23 mouse cellular contexts compared by ENCODE assay signal in the genomic region with DNA sequence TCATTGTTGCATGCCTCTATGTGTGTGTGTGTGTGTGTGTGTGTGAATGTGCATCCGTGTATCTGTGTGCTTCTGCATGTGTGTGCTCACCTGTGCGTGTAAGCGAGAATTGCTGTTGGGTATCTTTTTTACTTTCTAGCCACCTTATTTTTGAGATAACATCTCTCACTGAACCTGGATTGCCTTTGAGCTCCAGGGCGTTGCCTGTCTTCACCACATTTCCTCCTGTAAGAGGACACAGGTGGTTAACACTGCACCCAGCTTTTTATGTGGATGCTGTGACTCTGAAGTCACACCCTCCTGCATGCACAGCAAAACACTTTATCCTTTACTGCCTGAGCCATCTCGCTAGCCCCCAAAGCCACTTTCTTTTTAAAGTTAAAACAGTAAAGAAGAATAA.
A peak's percentile ranks its signal among the peaks of the same experiment; 100 is the strongest.
DNase-seq lines count a peak whose midpoint lies in the region; ATAC-seq and TF ChIP-seq lines count a peak whose summit lies in the region.
"Had no signal": no experiment of that assay in that cellular context is flagged by ENCODE, and none has a peak within 500 bp of the region (broad histone marks: within the 10 kb centered on the region; RNA-seq: fewer than 3 reads in every experiment).

No protein-coding gene starts in this region.

- no peaks in the 10 kb centered on the region for H3K9me3 ChIP-seq in limb, embryonic 12.5 days
- H3K9me3 ChIP-seq: forebrain, embryonic 10.5 days; heart, embryonic 12.5 days; hindbrain, embryonic 15.5 days; limb, embryonic 15.5 days; liver, embryonic 15.5 days had no signal

- H3K4me2 ChIP-seq in limb, embryonic 12.5 days, result no peak overlapping the region
- H3K4me2 ChIP-seq: hindbrain, embryonic 15.5 days; limb, embryonic 15.5 days; liver, embryonic 15.5 days had no signal

- H3K9ac ChIP-seq in limb, embryonic 12.5 days (replicated peaks), result no peak overlapping the region
- H3K9ac ChIP-seq: forebrain, postnatal 0 days; heart, embryonic 12.5 days; hindbrain, embryonic 15.5 days; limb, embryonic 15.5 days; liver, embryonic 15.5 days had no signal

- no peak overlapping the region for H3K4me3 ChIP-seq in layer of hippocampus, adult 2 months
- no peak overlapping the region for H3K4me3 ChIP-seq in limb, embryonic 12.5 days (replicated peaks)
- H3K4me3 ChIP-seq: forebrain, embryonic 10.5 days; heart, embryonic 12.5 days; hindbrain, embryonic 15.5 days; limb, embryonic 15.5 days; liver, embryonic 15.5 days had no signal

- no peak for DNase-seq in layer of hippocampus, adult 2 months (ENCODE audit: low spot score in 2 of 2)
- DNase-seq in layer of hippocampus, adult 11-12 months (ENCODE audit: low spot score), result no peak
- DNase-seq in spleen, postnatal 36 days (ENCODE audit: low spot score in 2 of 2), result peak; percentile 12 to 14
- no peak for DNase-seq in spleen, adult 18-20 months
- DNase-seq in adrenal gland, adult (ENCODE audit: inconsistent age in 2 of 2, low spot score in 1 of 2), result no peak
- no peak for DNase-seq in adrenal gland, postnatal 4 days (ENCODE audit: low spot score in 2 of 2)
- DNase-seq: adrenal gland, postnatal 25 days; B cell, adult 2 months; cerebellum, adult 11-12 months; forebrain, postnatal 0 days; heart, postnatal 4 days; layer of hippocampus, postnatal 36 days; midbrain, embryonic 14.5 days; right cerebral cortex, postnatal 14 days had no signal

- H3K36me3 ChIP-seq in limb, embryonic 12.5 days, result no peaks in the 10 kb centered on the region
- H3K36me3 ChIP-seq: forebrain, embryonic 10.5 days; heart, embryonic 12.5 days; hindbrain, embryonic 15.5 days; limb, embryonic 15.5 days; liver, embryonic 15.5 days had no signal

- WGBS in limb, embryonic 12.5 days, result 71% methylated on average over 5 of the region's 5 CpGs

- no peaks in the 10 kb centered on the region for H3K27me3 ChIP-seq in limb, embryonic 12.5 days
- H3K27me3 ChIP-seq: heart, embryonic 12.5 days; hindbrain, embryonic 15.5 days; limb, embryonic 15.5 days; liver, embryonic 15.5 days; Patski had no signal

- H3K27ac ChIP-seq in layer of hippocampus, adult 2 months, result 0 out of 2 replicates have a peak overlapping the region, but pooled peaks have one; percentile 7
- peak overlapping the region; percentile 82 for H3K27ac ChIP-seq in limb, embryonic 12.5 days
- H3K27ac ChIP-seq: forebrain, embryonic 10.5 days; hindbrain, embryonic 15.5 days; limb, embryonic 15.5 days; liver, embryonic 15.5 days had no signal

- TF ChIP-seq CTCF in layer of hippocampus, adult 2 months (conservative IDR thresholded peaks at IDR 0.05), result no peak

- ATAC-seq in limb, embryonic 12.5 days (ENCODE audit: insufficient number of reproducible peaks, insufficient read depth, low FRiP score, low TSS enrichment, low read depth), result no peak
- ATAC-seq: activated CD4-positive, CD25-positive, alpha-beta regulatory T cell, adult 4 months; forebrain, postnatal 0 days; intestine, embryonic 16.5 days; Patski had no signal

- peaks cover 19% of the 10 kb centered on the region for H3K4me1 ChIP-seq in limb, embryonic 12.5 days (replicated peaks)
- H3K4me1 ChIP-seq: forebrain, embryonic 10.5 days; limb, embryonic 15.5 days; liver, embryonic 15.5 days had no signal

Comparison
In these comparisons a context has a peak if more than half of its experiments do, and no peak if none do; other contexts are left out.
1. DNase-seq: peak in spleen, postnatal 36 days (2 of 2); none in layer of hippocampus, adult 2 months (0 of 2), layer of hippocampus, adult 11-12 months (single experiment), spleen, adult 18-20 months (0 of 2), adrenal gland, adult (0 of 2) and adrenal gland, postnatal 4 days (0 of 2).